Mouse (Mus musculus): ENCODE measurements around the gene Rpl23. TPM values are rescaled to one million over a fixed set of nuclear protein-coding genes. Genes with fewer than 3 reads are reported as not detected.

The Rpl23 gene
- polyA plus RNA-seq, 1 experiment from 2014 or later, result 363 TPM

DNA sequence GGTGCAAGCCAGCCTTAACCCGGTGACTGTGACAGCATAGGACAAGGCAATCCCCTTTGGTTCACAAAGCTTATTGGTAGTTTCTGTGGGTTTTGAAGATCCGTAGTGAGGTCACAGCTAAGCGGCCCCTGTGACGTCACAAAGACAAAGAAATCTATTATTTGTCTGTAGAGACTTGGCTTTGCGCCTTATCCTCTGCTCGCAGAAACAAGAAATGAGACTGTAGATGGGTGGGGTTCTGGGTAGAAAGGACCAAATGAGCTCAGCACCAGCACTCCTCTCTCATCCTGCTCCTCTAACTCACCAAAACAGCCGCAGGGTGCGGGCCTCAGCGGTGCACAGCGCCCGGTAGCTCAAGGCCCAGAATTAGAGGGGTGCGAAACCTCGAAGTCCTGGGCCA is 7.1 kb downstream of the Rpl23 start:
- Histone ChIP-seq H3K27ac (replicated peaks; ENCODE audit: low read depth, low read length) (no peak overlapping the region), H3K9me3 (ENCODE audit: control insufficient read depth, low read length) (no peaks in the 10 kb centered on the region), H3K4me3 (replicated peaks; ENCODE audit: low read depth, low read length) (no peak overlapping the region), H3K27me3 (ENCODE audit: control insufficient read depth, insufficient read depth, low read length) (no peaks in the 10 kb centered on the region), H3K36me3 (ENCODE audit: control insufficient read depth, insufficient read depth, low read length) (peaks cover 49% of the 10 kb centered on the region), H3K4me1 (ENCODE audit: control insufficient read depth, insufficient read depth, low read length) (no peaks in the 10 kb centered on the region), H3K9ac (replicated peaks; ENCODE audit: low read length) (no peak overlapping the region), H3K4me2 (ENCODE audit: low read length) (no peak overlapping the region)
- 78% methylated on average over 13 of the region's 13 CpGs for WGBS
- DNase-seq (no peak), ATAC-seq (ENCODE audit: low FRiP score, low TSS enrichment) (no peak)

- Histone ChIP-seq H3K27ac (replicated peaks; ENCODE audit: low read depth, low read length) (no peak overlapping the region), H3K4me3 (replicated peaks; ENCODE audit: low read depth, low read length) (no peak overlapping the region), H3K9me3 (ENCODE audit: control insufficient read depth, low read length) (no peaks in the 10 kb centered on the region), H3K4me1 (ENCODE audit: control insufficient read depth, insufficient read depth, low read length) (0 out of 2 replicates have a peak, but pooled peaks cover 3% of the 10 kb centered on the region), H3K4me2 (ENCODE audit: low read length) (no peak overlapping the region), H3K36me3 (ENCODE audit: control insufficient read depth, insufficient read depth, low read length) (peaks cover 15% of the 10 kb centered on the region), H3K9ac (replicated peaks; ENCODE audit: low read length) (no peak overlapping the region), H3K27me3 (ENCODE audit: control insufficient read depth, insufficient read depth, low read length) (no peaks in the 10 kb centered on the region)
- 82% methylated on average over 14 of the region's 14 CpGs for WGBS
- DNase-seq (no peak), ATAC-seq (ENCODE audit: low FRiP score, low TSS enrichment) (no peak)
These were observed 10.8 kb downstream of the Rpl23 start for GRCm38 (mm10) chr11:97771410-97771809.

GRCm38 (mm10) chr11:97769704-97770103 is 12.5 kb downstream of the Rpl23 start:
- H3K36me3 ChIP-seq (ENCODE audit: control insufficient read depth, insufficient read depth, low read length), result no peaks in the 10 kb centered on the region
- no peak overlapping the region for H3K4me2 ChIP-seq (ENCODE audit: low read length)
- no peak overlapping the region for H3K4me3 ChIP-seq (replicated peaks; ENCODE audit: low read depth, low read length)
- DNase-seq (no peak), ATAC-seq (ENCODE audit: low FRiP score, low TSS enrichment) (no peak)
- H3K9me3 ChIP-seq (ENCODE audit: control insufficient read depth, low read length), result no peaks in the 10 kb centered on the region
- H3K27me3 ChIP-seq (ENCODE audit: control insufficient read depth, insufficient read depth, low read length), result no peaks in the 10 kb centered on the region
- no peak overlapping the region for H3K27ac ChIP-seq (replicated peaks; ENCODE audit: low read depth, low read length)
- no peak overlapping the region for H3K9ac ChIP-seq (replicated peaks; ENCODE audit: low read length)
- 43% methylated on average over 2 of the region's 2 CpGs for WGBS
- peaks cover 16% of the 10 kb centered on the region for H3K4me1 ChIP-seq (ENCODE audit: control insufficient read depth, insufficient read depth, low read length)

DNA sequence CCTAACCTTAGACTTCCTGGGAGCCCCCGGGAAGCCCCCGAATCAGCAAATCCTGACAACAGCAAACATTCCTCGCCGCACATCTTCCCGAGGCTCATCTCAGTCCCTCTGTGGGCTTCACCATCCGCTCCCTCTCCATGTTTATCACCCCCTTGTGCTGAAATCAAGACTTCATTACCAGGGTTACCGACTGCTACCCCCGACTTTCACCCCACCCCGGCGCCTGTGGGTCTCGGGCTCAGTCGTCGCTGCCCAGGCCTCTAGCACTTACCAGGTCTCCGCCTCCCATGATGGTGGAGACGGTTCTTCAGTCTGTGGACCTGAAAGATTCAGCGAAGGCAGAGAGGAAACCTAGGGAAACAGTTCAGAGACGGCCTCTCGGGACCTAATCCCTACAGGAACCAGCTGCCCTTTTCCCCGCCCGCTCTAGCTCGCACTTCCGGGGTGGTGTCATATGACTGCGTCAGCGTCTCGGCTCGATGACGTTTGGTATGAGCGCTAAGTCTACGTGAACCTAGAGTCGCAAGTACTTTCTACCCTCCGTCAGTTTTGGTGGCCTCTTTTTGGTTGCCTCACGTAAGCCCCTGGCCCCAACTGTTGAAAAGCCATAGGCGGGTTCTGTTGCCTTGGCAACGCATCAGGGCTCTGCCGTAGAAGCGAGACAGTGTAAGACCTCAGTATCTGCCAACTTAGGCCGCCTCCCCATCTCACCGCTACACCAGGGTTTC is 15.9 kb downstream of the Rpl23 start, which contains the start of gene Cwc25:
Gene Cwc25 (minus strand): TSS at position 403 of the 728 bp plus-strand sequence.
- DNase-seq (peak; percentile 98), ATAC-seq (ENCODE audit: low FRiP score, low TSS enrichment) (peak; percentile 92)
- H3K27me3 ChIP-seq (ENCODE audit: control insufficient read depth, insufficient read depth, low read length), result no peaks in the 10 kb centered on the region
- H3K36me3 ChIP-seq (ENCODE audit: control insufficient read depth, insufficient read depth, low read length), result peaks cover 18% of the 10 kb centered on the region
- H3K9me3 ChIP-seq (ENCODE audit: control insufficient read depth, low read length), result no peaks in the 10 kb centered on the region
- H3K4me1 ChIP-seq (ENCODE audit: control insufficient read depth, insufficient read depth, low read length), result peaks cover 16% of the 10 kb centered on the region
- WGBS, result under 1% methylated on average over 38 of the region's 38 CpGs
- H3K27ac ChIP-seq (replicated peaks; ENCODE audit: low read depth, low read length), result peak within 1 kb of the TSS; percentile 90
- peak within 1 kb of the TSS; percentile 84 for H3K9ac ChIP-seq (replicated peaks; ENCODE audit: low read length)
- H3K4me3 ChIP-seq (replicated peaks; ENCODE audit: low read depth, low read length), result peak within 1 kb of the TSS; percentile 95
- peak within 1 kb of the TSS; percentile 80 for H3K4me2 ChIP-seq (ENCODE audit: low read length)

DNA sequence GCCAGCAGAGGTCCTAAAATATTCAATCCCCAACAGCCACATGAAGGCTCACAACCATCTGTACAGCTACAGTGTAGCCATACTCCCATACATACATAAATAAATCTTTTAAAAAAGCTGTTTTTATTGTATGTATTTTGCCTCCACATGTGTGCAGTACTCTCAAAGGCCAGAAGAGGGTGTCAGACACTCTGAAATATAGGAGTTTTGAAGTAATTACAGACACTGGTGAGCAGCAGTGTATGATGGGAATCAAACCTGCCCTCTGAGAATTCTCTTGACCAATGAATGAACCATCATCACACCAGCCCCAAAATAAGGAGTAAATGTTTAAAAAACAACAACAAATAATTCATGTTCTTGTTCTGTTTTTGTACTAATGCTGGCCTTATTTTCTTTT is 20.6 kb downstream of the Rpl23 start:
- no peak for DNase-seq
- no peak for ATAC-seq (ENCODE audit: low FRiP score, low TSS enrichment)
- Histone ChIP-seq H3K27me3 (ENCODE audit: control insufficient read depth, insufficient read depth, low read length) (no peaks in the 10 kb centered on the region), H3K9me3 (ENCODE audit: control insufficient read depth, low read length) (no peaks in the 10 kb centered on the region), H3K4me3 (replicated peaks; ENCODE audit: low read depth, low read length) (no peak overlapping the region), H3K4me1 (ENCODE audit: control insufficient read depth, insufficient read depth, low read length) (peaks cover 13% of the 10 kb centered on the region), H3K4me2 (ENCODE audit: low read length) (no peak overlapping the region), H3K36me3 (ENCODE audit: control insufficient read depth, insufficient read depth, low read length) (peaks cover 50% of the 10 kb centered on the region), H3K27ac (replicated peaks; ENCODE audit: low read depth, low read length) (no peak overlapping the region), H3K9ac (replicated peaks; ENCODE audit: low read length) (no peak overlapping the region)

- no peaks in the 10 kb centered on the region for H3K4me1 ChIP-seq (ENCODE audit: control insufficient read depth, insufficient read depth, low read length)
- H3K4me2 ChIP-seq (ENCODE audit: low read length), result no peak overlapping the region
- WGBS, result 90% methylated on average over 6 of the region's 6 CpGs
- DNase-seq (no peak), ATAC-seq (ENCODE audit: low FRiP score, low TSS enrichment) (no peak)
- H3K36me3 ChIP-seq (ENCODE audit: control insufficient read depth, insufficient read depth, low read length), result peaks cover 70% of the 10 kb centered on the region
- H3K4me3 ChIP-seq (replicated peaks; ENCODE audit: low read depth, low read length), result no peak overlapping the region
- no peak overlapping the region for H3K27ac ChIP-seq (replicated peaks; ENCODE audit: low read depth, low read length)
- no peaks in the 10 kb centered on the region for H3K9me3 ChIP-seq (ENCODE audit: control insufficient read depth, low read length)
- no peaks in the 10 kb centered on the region for H3K27me3 ChIP-seq (ENCODE audit: control insufficient read depth, insufficient read depth, low read length)
- H3K9ac ChIP-seq (replicated peaks; ENCODE audit: low read length), result no peak overlapping the region
These were observed 23.3 kb downstream of the Rpl23 start for GRCm38 (mm10) chr11:97758942-97759341.

DNA sequence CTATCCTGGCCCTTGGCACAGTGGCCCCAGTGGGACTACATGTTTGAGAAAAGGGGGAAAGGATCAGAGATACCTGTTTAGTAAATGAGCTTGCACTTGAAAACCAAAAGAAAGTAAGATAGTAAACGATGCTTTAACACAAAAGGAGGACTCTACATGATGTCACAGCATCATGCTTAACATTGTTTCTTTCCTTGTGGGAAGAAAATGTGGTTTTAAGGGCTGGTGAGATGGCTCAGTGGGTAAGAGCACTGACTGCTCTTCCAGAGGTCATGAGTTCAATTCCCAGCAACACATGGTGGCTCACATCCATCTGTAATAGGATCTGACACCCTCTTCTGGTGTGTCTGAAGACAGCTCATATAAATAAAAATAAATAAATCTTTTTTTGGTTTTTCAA is 24.1 kb downstream of the Rpl23 start:
- no peak for DNase-seq

GRCm38 (mm10) chr11:97753277-97753676 is 29.0 kb downstream of the Rpl23 start:
- Histone ChIP-seq H3K4me1 (ENCODE audit: control insufficient read depth, insufficient read depth, low read length) (no peaks in the 10 kb centered on the region), H3K36me3 (ENCODE audit: control insufficient read depth, insufficient read depth, low read length) (peaks cover 89% of the 10 kb centered on the region), H3K9me3 (ENCODE audit: control insufficient read depth, low read length) (no peaks in the 10 kb centered on the region), H3K27ac (replicated peaks; ENCODE audit: low read depth, low read length) (no peak overlapping the region), H3K4me3 (replicated peaks; ENCODE audit: low read depth, low read length) (no peak overlapping the region), H3K4me2 (ENCODE audit: low read length) (no peak overlapping the region), H3K27me3 (ENCODE audit: control insufficient read depth, insufficient read depth, low read length) (no peaks in the 10 kb centered on the region), H3K9ac (replicated peaks; ENCODE audit: low read length) (no peak overlapping the region)
- WGBS, result 95% methylated on average over 8 of the region's 8 CpGs
- ATAC-seq (ENCODE audit: low FRiP score, low TSS enrichment) (no peak), DNase-seq (no peak)

More for the DNA sequence above, 24.1 kb downstream of the Rpl23 start:
- Histone ChIP-seq H3K9ac (replicated peaks; ENCODE audit: low read length) (no peak overlapping the region), H3K4me1 (ENCODE audit: control insufficient read depth, insufficient read depth, low read length) (no peaks in the 10 kb centered on the region), H3K9me3 (ENCODE audit: control insufficient read depth, low read length) (no peaks in the 10 kb centered on the region), H3K27ac (replicated peaks; ENCODE audit: low read depth, low read length) (no peak overlapping the region), H3K36me3 (ENCODE audit: control insufficient read depth, insufficient read depth, low read length) (peaks cover 78% of the 10 kb centered on the region), H3K4me3 (replicated peaks; ENCODE audit: low read depth, low read length) (no peak overlapping the region), H3K4me2 (ENCODE audit: low read length) (no peak overlapping the region), H3K27me3 (ENCODE audit: control insufficient read depth, insufficient read depth, low read length) (no peaks in the 10 kb centered on the region)
- 94% methylated on average over 1 of the region's 1 CpGs for WGBS
- no peak for ATAC-seq (ENCODE audit: low FRiP score, low TSS enrichment)

DNA sequence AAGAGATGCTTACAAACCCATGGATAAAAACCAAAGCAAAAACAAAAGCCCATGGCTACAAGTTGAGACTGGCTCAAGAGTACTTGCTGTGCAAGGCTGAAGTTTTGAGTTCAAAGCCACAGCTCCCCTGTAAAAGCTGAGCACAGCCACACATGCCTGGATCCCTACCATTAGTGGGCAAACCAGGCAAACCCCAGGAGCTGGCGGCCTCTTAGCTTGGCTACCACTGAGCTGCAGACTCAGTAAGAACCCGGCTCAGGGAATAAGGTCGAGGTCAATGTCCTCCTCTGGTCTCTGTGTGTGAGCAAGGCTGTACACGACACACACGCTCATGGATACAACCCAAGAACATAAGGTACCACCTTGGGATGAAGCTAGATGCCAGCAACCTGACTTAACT is 33.7 kb downstream of the Rpl23 start:
- ATAC-seq (ENCODE audit: low FRiP score, low TSS enrichment) (no peak), DNase-seq (no peak)
- Histone ChIP-seq H3K4me2 (ENCODE audit: low read length) (no peak overlapping the region), H3K9me3 (ENCODE audit: control insufficient read depth, low read length) (no peaks in the 10 kb centered on the region), H3K4me1 (ENCODE audit: control insufficient read depth, insufficient read depth, low read length) (peaks cover 2% of the 10 kb centered on the region), H3K27ac (replicated peaks; ENCODE audit: low read depth, low read length) (no peak overlapping the region), H3K27me3 (ENCODE audit: control insufficient read depth, insufficient read depth, low read length) (no peaks in the 10 kb centered on the region), H3K4me3 (replicated peaks; ENCODE audit: low read depth, low read length) (no peak overlapping the region), H3K36me3 (ENCODE audit: control insufficient read depth, insufficient read depth, low read length) (peaks cover 72% of the 10 kb centered on the region), H3K9ac (replicated peaks; ENCODE audit: low read length) (no peak overlapping the region)
- 93% methylated on average over 5 of the region's 5 CpGs for WGBS

Measured in midbrain, embryonic 14.5 days (tissue).